Mouse (Mus musculus) liver, embryonic 14.5 days (tissue): Measurements from ENCODE around the gene Anxa8.

Experiments
- CTCF ChIP-seq: IDR thresholded peaks from 2 replicates; pipeline ENCODE4 v1.5.1; 2016; ENCODE audit warnings: antibody characterized with exemption, low read depth, control low read depth
- EP300 ChIP-seq: IDR thresholded peaks from 2 replicates; pipeline ENCODE4 v1.6.1; 2016; ENCODE audit warnings: antibody characterized with exemption, low read depth

- TF ChIP-seq CTCF (no peak), EP300 (no peak)
Measured at GRCm38 (mm10) chr14:34131216-34131615, 45.4 kb downstream of the Anxa8 start.
